Mouse (Mus musculus): Measurements from ENCODE around the gene Pla2g15. TPM values are rescaled to one million over a fixed set of nuclear protein-coding genes. Genes with fewer than 3 reads are reported as not detected.

Pla2g15 gene
- polyA plus RNA-seq, 1 experiment from 2014 or later = 4.1 TPM

DNA sequence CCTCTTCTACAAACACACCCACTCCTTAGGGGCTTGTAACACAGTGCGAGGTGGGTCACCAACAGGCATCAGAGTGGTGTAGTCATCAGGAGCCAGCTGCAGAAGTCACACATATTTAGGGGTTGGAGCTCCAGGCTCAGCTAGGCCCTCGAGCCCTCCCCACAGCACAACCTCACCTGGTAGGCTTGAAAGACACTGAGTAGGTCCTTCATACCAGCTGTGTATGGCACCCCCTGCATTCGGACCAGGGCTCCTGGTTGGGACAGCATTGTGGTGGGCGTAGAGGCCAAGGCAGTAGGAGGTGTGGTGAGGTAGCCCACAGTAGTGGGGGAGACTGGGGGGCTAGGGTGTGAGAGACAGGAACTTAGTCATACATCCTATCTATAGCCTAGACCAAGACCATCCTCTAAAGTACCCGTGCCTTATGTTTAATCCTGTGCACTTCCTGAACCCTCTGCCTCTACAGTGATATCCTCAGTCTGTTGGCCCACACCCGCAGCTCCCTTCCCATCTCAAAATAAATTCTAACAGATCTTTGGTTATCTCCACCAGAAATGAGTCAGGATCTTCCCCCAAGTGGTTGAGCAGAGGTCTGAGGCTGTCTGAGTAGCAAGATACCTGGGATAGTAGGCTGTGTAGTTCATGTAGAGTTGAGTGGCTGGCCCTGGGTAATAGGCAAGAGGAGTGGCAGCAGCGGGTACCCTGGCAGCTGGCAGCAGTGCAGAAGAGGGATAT is 18.5 kb upstream of the Pla2g15 start:
- H3K27me3 ChIP-seq (replicated peaks; ENCODE audit: control insufficient read depth, insufficient read depth, low read length) = peaks cover 28% of the 10 kb centered on the region
- H3K36me3 ChIP-seq (ENCODE audit: control insufficient read depth, insufficient read depth, low read length) = peaks cover 54% of the 10 kb centered on the region
- H3K9ac ChIP-seq (ENCODE audit: low read length) = no peak overlapping the region
- DNase-seq (ENCODE audit: low spot score) (no peak), ATAC-seq (replicated peaks; ENCODE audit: low FRiP score, low TSS enrichment, low read depth) (no peak)
- peaks cover 10% of the 10 kb centered on the region; the same call in 1 of the 2 replicates for H3K4me1 ChIP-seq (replicated peaks; ENCODE audit: control insufficient read depth, insufficient read depth, low read length)
- no peak overlapping the region for H3K4me3 ChIP-seq (ENCODE audit: low read depth, low read length)
- 92% methylated on average over 7 of the region's 7 CpGs for WGBS
- no peak overlapping the region for H3K4me2 ChIP-seq (ENCODE audit: low read length)
- no peak overlapping the region for H3K27ac ChIP-seq (ENCODE audit: low read depth)
- H3K9me3 ChIP-seq (ENCODE audit: control insufficient read depth, low read length) = no peaks in the 10 kb centered on the region

DNA sequence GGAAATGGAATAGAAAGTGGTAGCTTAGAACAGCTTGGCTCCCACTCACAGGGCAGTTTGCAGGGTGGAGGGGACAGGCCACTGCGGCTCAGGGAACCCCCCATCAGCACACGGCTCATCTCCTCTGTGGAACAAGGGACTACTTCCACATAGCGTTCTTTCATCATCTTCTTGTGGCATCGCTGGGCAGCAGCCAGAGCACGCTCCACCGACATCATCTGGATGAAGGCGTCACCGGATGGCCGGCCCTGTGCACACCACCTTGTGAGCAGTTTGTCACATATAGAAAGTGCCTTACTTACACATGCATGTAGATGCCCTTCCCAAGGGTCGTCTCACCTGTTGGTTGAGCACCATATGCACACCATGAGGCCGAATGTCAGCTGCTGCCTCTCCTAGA is 17.8 kb upstream of the Pla2g15 start:
- ATAC-seq (replicated peaks; ENCODE audit: low FRiP score, low TSS enrichment, low read depth) = no peak

DNA sequence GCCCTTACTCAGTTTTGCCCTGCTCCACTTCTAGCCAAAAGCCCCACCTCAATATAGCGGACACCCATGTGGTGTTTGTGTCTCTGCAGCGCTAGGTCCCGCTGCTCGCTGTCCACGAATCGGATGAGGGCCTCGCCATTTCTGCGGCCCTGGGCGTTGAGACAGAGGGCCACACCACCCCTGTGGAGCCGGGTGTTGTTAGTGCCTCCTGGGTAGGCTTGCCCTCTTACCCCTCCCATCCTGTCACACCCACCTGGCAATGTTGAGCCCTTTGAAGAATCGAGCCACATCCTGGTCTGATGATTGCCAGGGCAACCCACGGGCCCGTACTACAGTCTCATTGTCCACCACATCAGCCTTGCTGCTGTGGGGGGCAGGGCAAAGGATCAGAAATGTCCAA is 16.7 kb upstream of the Pla2g15 start:
- DNase-seq (ENCODE audit: low spot score) (no peak), ATAC-seq (replicated peaks; ENCODE audit: low FRiP score, low TSS enrichment, low read depth) (no peak)
- Histone ChIP-seq H3K27me3 (replicated peaks; ENCODE audit: control insufficient read depth, insufficient read depth, low read length) (peaks cover 41% of the 10 kb centered on the region), H3K4me1 (replicated peaks; ENCODE audit: control insufficient read depth, insufficient read depth, low read length) (peaks cover 14% of the 10 kb centered on the region; the same call in 1 of the 2 replicates), H3K36me3 (ENCODE audit: control insufficient read depth, insufficient read depth, low read length) (peaks cover 46% of the 10 kb centered on the region), H3K4me3 (ENCODE audit: low read depth, low read length) (no peak overlapping the region), H3K27ac (ENCODE audit: low read depth) (no peak overlapping the region), H3K4me2 (ENCODE audit: low read length) (no peak overlapping the region), H3K9ac (ENCODE audit: low read length) (no peak overlapping the region), H3K9me3 (ENCODE audit: control insufficient read depth, low read length) (no peaks in the 10 kb centered on the region)
- WGBS = 67% methylated on average over 13 of the region's 13 CpGs

More for the DNA sequence above, 17.8 kb upstream of the Pla2g15 start:
- peaks cover 14% of the 10 kb centered on the region; the same call in 1 of the 2 replicates for H3K4me1 ChIP-seq (replicated peaks; ENCODE audit: control insufficient read depth, insufficient read depth, low read length)
- no peaks in the 10 kb centered on the region for H3K9me3 ChIP-seq (ENCODE audit: control insufficient read depth, low read length)
- no peak overlapping the region for H3K9ac ChIP-seq (ENCODE audit: low read length)
- no peak for DNase-seq (ENCODE audit: low spot score)
- H3K36me3 ChIP-seq (ENCODE audit: control insufficient read depth, insufficient read depth, low read length) = peaks cover 54% of the 10 kb centered on the region
- H3K27me3 ChIP-seq (replicated peaks; ENCODE audit: control insufficient read depth, insufficient read depth, low read length) = peaks cover 35% of the 10 kb centered on the region
- no peak overlapping the region for H3K4me3 ChIP-seq (ENCODE audit: low read depth, low read length)
- H3K27ac ChIP-seq (ENCODE audit: low read depth) = no peak overlapping the region
- WGBS = 92% methylated on average over 11 of the region's 11 CpGs
- H3K4me2 ChIP-seq (ENCODE audit: low read length) = no peak overlapping the region

DNA sequence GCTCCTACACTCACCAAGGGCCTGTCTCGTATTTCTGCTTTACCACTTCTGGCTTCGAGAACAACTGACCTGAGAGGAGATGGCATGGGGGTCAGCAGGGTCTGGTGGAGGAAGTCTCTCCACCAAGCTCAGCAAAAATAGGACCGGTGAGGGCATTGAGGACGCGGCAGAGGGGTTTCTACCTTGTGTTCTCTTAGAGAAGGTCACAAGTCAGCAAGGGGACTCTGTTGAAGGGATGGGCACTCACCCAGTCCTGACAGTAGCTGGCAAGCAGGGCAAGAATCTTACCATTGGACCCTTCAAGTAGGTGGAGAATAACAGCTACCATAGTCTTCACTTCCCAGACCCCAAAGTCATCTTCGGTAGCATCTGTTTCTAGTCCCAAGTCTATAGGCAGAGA is 16.3 kb upstream of the Pla2g15 start:
- Histone ChIP-seq H3K9ac (ENCODE audit: low read length) (no peak overlapping the region), H3K4me3 (ENCODE audit: low read depth, low read length) (no peak overlapping the region), H3K4me1 (replicated peaks; ENCODE audit: control insufficient read depth, insufficient read depth, low read length) (peaks cover 14% of the 10 kb centered on the region; the same call in 1 of the 2 replicates), H3K27me3 (replicated peaks; ENCODE audit: control insufficient read depth, insufficient read depth, low read length) (peaks cover 41% of the 10 kb centered on the region), H3K36me3 (ENCODE audit: control insufficient read depth, insufficient read depth, low read length) (peaks cover 42% of the 10 kb centered on the region), H3K9me3 (ENCODE audit: control insufficient read depth, low read length) (no peaks in the 10 kb centered on the region), H3K27ac (ENCODE audit: low read depth) (no peak overlapping the region), H3K4me2 (ENCODE audit: low read length) (no peak overlapping the region)
- 71% methylated on average over 6 of the region's 6 CpGs for WGBS
- DNase-seq (ENCODE audit: low spot score) = no peak
- ATAC-seq (replicated peaks; ENCODE audit: low FRiP score, low TSS enrichment, low read depth) = no peak

DNA sequence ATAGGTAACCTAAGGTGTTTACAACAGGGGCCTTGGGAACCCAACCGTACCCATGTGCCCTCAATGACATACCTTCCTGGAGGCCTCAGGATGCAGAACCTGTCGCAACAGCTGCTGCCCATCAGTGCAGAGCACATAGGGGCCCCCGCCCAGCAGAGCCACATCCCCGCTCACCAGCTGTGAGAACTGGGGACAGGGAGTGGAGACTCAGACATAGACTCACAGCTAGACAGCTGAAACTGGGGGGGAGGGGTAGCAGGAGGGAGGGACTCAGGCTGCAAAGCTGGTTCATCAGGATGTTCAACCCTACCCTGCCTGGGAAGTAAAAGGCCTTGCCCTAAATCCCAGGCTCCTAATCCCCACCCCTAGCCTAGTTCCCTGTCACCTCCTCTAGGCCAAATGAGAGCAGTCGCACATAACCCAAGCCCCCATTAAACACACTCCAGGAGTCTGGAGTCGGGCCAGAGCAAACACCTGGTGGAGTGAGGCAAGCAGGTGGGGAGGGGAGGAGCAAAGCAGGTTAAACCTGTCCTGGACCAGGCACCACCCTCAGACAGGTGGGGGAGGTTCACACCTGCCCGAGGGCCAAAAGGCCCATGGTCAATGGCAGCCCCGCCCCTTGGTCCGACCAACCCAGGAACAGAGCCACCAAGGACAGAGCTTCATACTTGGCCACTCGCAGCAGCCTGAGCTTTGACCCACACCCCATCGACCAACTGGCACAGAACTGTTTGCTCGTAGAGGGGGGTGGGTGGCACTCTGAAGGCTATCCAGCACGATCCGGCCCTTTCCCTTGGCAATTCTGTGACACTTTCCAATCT is 15.2 kb upstream of the Pla2g15 start:
- peaks cover 32% of the 10 kb centered on the region for H3K36me3 ChIP-seq (ENCODE audit: control insufficient read depth, insufficient read depth, low read length)
- WGBS = 16% methylated on average over 14 of the region's 14 CpGs
- peak overlapping the region; percentile 49 for H3K4me3 ChIP-seq (ENCODE audit: low read depth, low read length)
- DNase-seq (ENCODE audit: low spot score) = peak; percentile 85
- peaks cover 41% of the 10 kb centered on the region for H3K27me3 ChIP-seq (replicated peaks; ENCODE audit: control insufficient read depth, insufficient read depth, low read length)
- H3K9me3 ChIP-seq (ENCODE audit: control insufficient read depth, low read length) = no peaks in the 10 kb centered on the region
- H3K9ac ChIP-seq (ENCODE audit: low read length) = peak overlapping the region; percentile 53
- peak; percentile 71 for ATAC-seq (replicated peaks; ENCODE audit: low FRiP score, low TSS enrichment, low read depth)
- peak overlapping the region; percentile 85 for H3K4me2 ChIP-seq (ENCODE audit: low read length)
- H3K27ac ChIP-seq (ENCODE audit: low read depth) = peak overlapping the region; percentile 80
- peaks cover 14% of the 10 kb centered on the region; the same call in 1 of the 2 replicates for H3K4me1 ChIP-seq (replicated peaks; ENCODE audit: control insufficient read depth, insufficient read depth, low read length)

DNA sequence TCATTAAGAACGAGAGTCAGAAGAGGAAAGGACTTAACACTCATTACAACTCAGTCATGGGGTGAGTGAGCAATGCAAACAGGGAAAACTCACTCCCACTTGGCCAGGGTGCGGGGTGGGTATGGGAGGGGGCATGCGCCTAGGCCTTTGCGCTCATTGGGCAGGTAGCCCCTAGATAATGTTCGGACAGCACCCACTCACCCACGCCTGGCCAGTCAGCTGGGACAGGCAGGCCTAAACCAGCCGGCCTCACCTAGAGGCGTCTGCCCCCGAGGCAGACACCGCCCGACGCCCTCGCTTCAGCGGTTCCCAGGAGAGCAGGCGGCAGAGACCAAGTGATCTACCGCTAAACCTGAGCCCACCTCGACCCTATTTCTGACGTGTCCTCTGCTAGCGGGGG is 14.5 kb upstream of the Pla2g15 start:
- peaks cover 24% of the 10 kb centered on the region for H3K36me3 ChIP-seq (ENCODE audit: control insufficient read depth, insufficient read depth, low read length)
- DNase-seq (ENCODE audit: low spot score) = peak; percentile 74
- H3K4me1 ChIP-seq (replicated peaks; ENCODE audit: control insufficient read depth, insufficient read depth, low read length) = peaks cover 14% of the 10 kb centered on the region; the same call in 1 of the 2 replicates
- H3K4me2 ChIP-seq (ENCODE audit: low read length) = peak overlapping the region; percentile 85
- H3K9me3 ChIP-seq (ENCODE audit: control insufficient read depth, low read length) = no peaks in the 10 kb centered on the region
- peaks cover 41% of the 10 kb centered on the region for H3K27me3 ChIP-seq (replicated peaks; ENCODE audit: control insufficient read depth, insufficient read depth, low read length)
- peak overlapping the region; percentile 53 for H3K9ac ChIP-seq (ENCODE audit: low read length)
- peak overlapping the region; percentile 80 for H3K27ac ChIP-seq (ENCODE audit: low read depth)
- peak overlapping the region; percentile 49 for H3K4me3 ChIP-seq (ENCODE audit: low read depth, low read length)
- ATAC-seq (replicated peaks; ENCODE audit: low FRiP score, low TSS enrichment, low read depth) = peak; percentile 4; the same call in 1 of the 2 replicates
- 4% methylated on average over 19 of the region's 19 CpGs for WGBS

DNA sequence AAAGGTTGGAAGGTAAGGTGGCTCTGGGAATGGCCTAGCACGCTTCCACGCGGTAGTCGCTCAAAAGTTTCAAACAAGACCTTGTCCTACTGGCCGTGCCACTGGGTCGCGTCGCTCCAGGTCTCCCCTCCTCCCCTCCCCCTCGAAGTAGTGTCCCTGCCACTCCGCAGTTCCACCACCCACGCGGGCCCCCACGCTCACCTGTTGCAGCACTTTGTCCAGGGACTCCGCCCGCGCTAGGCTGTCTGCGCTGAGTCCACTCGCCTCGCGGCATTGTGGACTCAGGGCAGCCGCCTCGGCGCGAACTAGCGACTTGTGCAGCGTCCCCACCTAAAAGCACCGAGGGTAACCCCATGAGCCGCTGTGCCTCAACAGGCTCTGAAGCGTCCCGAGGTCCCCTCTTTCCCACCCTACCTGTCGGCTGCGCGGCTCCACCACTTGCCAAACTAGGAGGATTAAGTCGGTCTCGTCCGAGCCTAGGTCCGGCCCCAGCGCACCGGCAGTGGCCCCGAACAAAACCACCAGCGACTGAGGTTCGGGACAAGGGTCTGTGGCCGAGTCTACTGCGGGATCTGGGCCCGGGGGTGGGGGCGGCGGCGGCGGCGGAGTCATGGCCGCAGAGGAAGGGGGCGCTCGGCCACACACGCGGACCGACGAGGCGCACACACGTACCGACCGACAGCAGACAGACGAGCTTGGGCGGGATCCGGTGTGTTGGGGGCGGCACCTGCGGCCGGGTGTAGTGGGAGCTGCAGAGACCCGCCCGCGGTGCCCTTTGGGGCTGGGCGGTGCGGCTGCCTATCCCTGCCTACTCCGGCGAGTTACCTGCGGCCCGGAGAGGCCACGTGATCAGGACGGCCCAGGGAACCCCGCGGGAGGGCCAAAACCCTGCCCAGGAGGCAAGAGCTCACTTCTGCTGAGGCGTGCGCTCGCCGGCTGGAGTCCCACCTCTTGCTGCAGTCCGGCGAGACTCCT is 13.8 kb upstream of the Pla2g15 start, which contains the start of gene Esrp2:
Esrp2 (minus strand) TSS at position 819 of the 975 bp plus-strand sequence.
- H3K27me3 ChIP-seq (replicated peaks; ENCODE audit: control insufficient read depth, insufficient read depth, low read length) = peaks cover 41% of the 10 kb centered on the region
- H3K9me3 ChIP-seq (ENCODE audit: control insufficient read depth, low read length) = no peaks in the 10 kb centered on the region
- ATAC-seq (replicated peaks; ENCODE audit: low FRiP score, low TSS enrichment, low read depth) = peak; percentile 78

More for the DNA sequence above, 13.8 kb upstream of the Pla2g15 start, which contains the start of gene Esrp2:
- H3K4me2 ChIP-seq (ENCODE audit: low read length) = peak within 1 kb of the TSS; percentile 85
- H3K4me3 ChIP-seq (ENCODE audit: low read depth, low read length) = peak within 1 kb of the TSS; percentile 49
- peaks cover 17% of the 10 kb centered on the region for H3K36me3 ChIP-seq (ENCODE audit: control insufficient read depth, insufficient read depth, low read length)
- WGBS = under 1% methylated on average over 86 of the region's 86 CpGs
- H3K27ac ChIP-seq (ENCODE audit: low read depth) = peak within 1 kb of the TSS; percentile 80
- DNase-seq (ENCODE audit: low spot score) = peak; percentile 81
- H3K4me1 ChIP-seq (replicated peaks; ENCODE audit: control insufficient read depth, insufficient read depth, low read length) = peaks cover 14% of the 10 kb centered on the region; the same call in 1 of the 2 replicates
- H3K9ac ChIP-seq (ENCODE audit: low read length) = peak within 1 kb of the TSS; percentile 53

All from intestine, embryonic 14.5 days (tissue).